Mouse (Mus musculus): ENCODE results near the gene Uba1.
"Not testable (repeated sequence)": the region's sequence is repeated elsewhere in the genome, so short reads cannot be mapped to it uniquely, and the experiment has no call there.

Gene Uba1

GRCm38 (mm10) chrX:20705083-20705402 is 46.9 kb downstream of the Uba1 start:
- no peak for DNase-seq (ENCODE audit: low read depth in 1 of 2, low spot score in 2 of 2)

GRCm38 (mm10) chrX:20728681-20729080 is 70.6 kb downstream of the Uba1 start:
- no peak for DNase-seq (ENCODE audit: low read depth in 1 of 2, low spot score in 2 of 2)

- not testable (repeated sequence) for DNase-seq (ENCODE audit: low read depth in 1 of 2, low spot score in 2 of 2)
These were observed 71.9 kb downstream of the Uba1 start for GRCm38 (mm10) chrX:20730048-20730447.

All from monocyte, adult 2 months (primary cell).